Mouse (Mus musculus) liver, embryonic 11.5 days (tissue): ENCODE data around the gene Clstn2. TPM values are rescaled to one million over a fixed set of nuclear protein-coding genes. Genes with fewer than 3 reads are reported as not detected.

ENCODE experiments used
- ATAC-seq: fragments of 200-750 bp; cut with Nextera tagmentation; replicated peaks from 2 replicates; pipeline ENCODE4 v1.8.0; 2017; ENCODE audit warnings: moderate number of reproducible peaks, mild to moderate bottlenecking, moderate TSS enrichment, moderate library complexity; ENCODE audit not compliant: low FRiP score
- DNase-seq: peaks from one replicate; pipeline ENCODE4 v3.0.0-alpha.2; 2017; ENCODE audit warnings: low spot score
- H3K27ac ChIP-seq: fragments of 300-500 bp; sonication (generic); 2 replicates; pipeline ENCODE4 v1.5.1; 2014; ENCODE audit warnings: mild to moderate bottlenecking, low read depth, low read length, control low read depth
- H3K27me3 ChIP-seq: fragments of 300-500 bp; sonication (generic); replicated peaks from 2 replicates; pipeline ENCODE4 v1.6.1; 2014; ENCODE audit warnings: low read length, mixed read lengths; ENCODE audit not compliant: control insufficient read depth, insufficient read depth
- H3K36me3 ChIP-seq: fragments of 300-500 bp; sonication (generic); 2 replicates; pipeline ENCODE4 v1.6.1; 2014; ENCODE audit warnings: mild to moderate bottlenecking, low read length, moderate library complexity, mixed read lengths; ENCODE audit not compliant: control insufficient read depth, insufficient read depth
- H3K4me1 ChIP-seq: fragments of 300-500 bp; sonication (generic); replicated peaks from 2 replicates; pipeline ENCODE4 v1.6.1; 2014; ENCODE audit warnings: low read length, mixed read lengths; ENCODE audit not compliant: control insufficient read depth, insufficient read depth
- H3K4me2 ChIP-seq: fragments of 300-500 bp; sonication (generic); 2 replicates; pipeline ENCODE4 v1.6.1; 2014; ENCODE audit warnings: mild to moderate bottlenecking, control low read depth, moderate library complexity
- H3K4me3 ChIP-seq: fragments of 300-500 bp; sonication (generic); 2 replicates; pipeline ENCODE4 v1.5.1; 2014; ENCODE audit warnings: low read depth, low read length, control low read depth
- H3K9ac ChIP-seq: fragments of 300-500 bp; sonication (generic); 2 replicates; pipeline ENCODE4 v1.6.1; 2014; ENCODE audit warnings: low read depth, low read length, control low read depth
- H3K9me3 ChIP-seq: fragments of 300-500 bp; sonication (generic); 2 replicates; pipeline ENCODE4 v1.6.1; 2016; ENCODE audit warnings: low read length, inconsistent platforms, mixed read lengths; ENCODE audit not compliant: control insufficient read depth
- WGBS: fragments of 180-500 bp; shearing (Covaris S2); extraction: QIAGEN DNeasy Blood & Tissue Kit; methylation state at CpG from one replicate; pipeline ENCODE4 v1.1.7; 2014; 5-methylcytosine and 5-hydroxymethylcytosine counted together
- polyA plus RNA-seq: library from polyadenylated mRNA; unstranded; fragments of >200 nt; fragmentation: Nextera tagmentation; extraction: Ambion mirVana; gene quantifications from 2 replicates; pipeline ENCODE4 v1.2.1, GENCODE M21; 2014

Clstn2 gene
- polyA plus RNA-seq, 1 experiment from 2014 or later: 1.2 TPM

GRCm38 (mm10) chr9:97414876-97415668 is 617.9 kb downstream of the Clstn2 start:
- Histone ChIP-seq H3K4me3 (no peak overlapping the region), H3K9me3 (no peaks in the 10 kb centered on the region), H3K4me2 (no peak overlapping the region), H3K36me3 (no peaks in the 10 kb centered on the region), H3K4me1 (no peaks in the 10 kb centered on the region), H3K9ac (no peak overlapping the region), H3K27ac (no peak overlapping the region), H3K27me3 (no peaks in the 10 kb centered on the region)
- WGBS: 78% methylated on average over 6 of the region's 6 CpGs
- ATAC-seq: no peak
- DNase-seq: no peak

GRCm38 (mm10) chr9:97408142-97408541 is 624.8 kb downstream of the Clstn2 start:
- no peaks in the 10 kb centered on the region for H3K4me1 ChIP-seq
- 82% methylated on average over 2 of the region's 2 CpGs for WGBS
- H3K9me3 ChIP-seq: no peaks in the 10 kb centered on the region
- ATAC-seq: no peak
- no peaks in the 10 kb centered on the region for H3K27me3 ChIP-seq
- H3K4me2 ChIP-seq: no peak overlapping the region
- no peaks in the 10 kb centered on the region for H3K36me3 ChIP-seq
- no peak overlapping the region for H3K4me3 ChIP-seq
- no peak overlapping the region for H3K9ac ChIP-seq
- H3K27ac ChIP-seq: no peak overlapping the region
- DNase-seq: no peak
